Mouse (Mus musculus) liver, adult (tissue): ENCODE data around the gene Arid1b.

ENCODE experiments used
- GATA4 ChIP-seq: IDR thresholded peaks from 2 replicates; pipeline ENCODE4 v1.6.1; 2014; ENCODE audit warnings: mild to moderate bottlenecking, low read length; ENCODE audit not compliant: insufficient replicate concordance

The Arid1b gene

GRCm38 (mm10) chr17:5216965-5217546, 222.9 kb downstream of the Arid1b start:
- no peak for TF ChIP-seq GATA4

GRCm38 (mm10) chr17:5217852-5218845, 224.0 kb downstream of the Arid1b start:
- no peak for TF ChIP-seq GATA4

- TF ChIP-seq GATA4: no peak
Measured at GRCm38 (mm10) chr17:5218955-5219557, 224.9 kb downstream of the Arid1b start.

- TF ChIP-seq GATA4: no peak
Measured at GRCm38 (mm10) chr17:5221041-5221440, 226.9 kb downstream of the Arid1b start.

DNA sequence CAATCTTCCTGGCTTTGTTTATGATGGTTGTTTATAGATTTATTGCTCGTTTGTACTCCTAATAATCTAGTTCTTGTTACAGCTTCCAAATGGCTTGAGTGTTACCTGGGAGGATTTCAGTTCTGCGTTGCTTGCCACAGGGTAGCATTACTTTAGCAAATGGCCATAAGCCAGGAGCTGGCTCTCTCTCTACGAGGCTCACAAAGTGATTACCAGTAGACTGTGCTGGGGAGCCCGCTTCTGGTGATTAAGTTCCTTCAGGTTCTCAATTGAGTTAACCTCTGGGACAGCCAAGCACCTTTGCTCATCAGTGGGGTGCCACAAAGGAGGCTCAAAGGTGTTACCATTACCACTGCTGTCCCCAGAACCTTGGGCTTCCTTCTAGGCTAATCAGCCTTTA, 227.4 kb downstream of the Arid1b start:
- TF ChIP-seq GATA4: no peak

- TF ChIP-seq GATA4: no peak
Measured at GRCm38 (mm10) chr17:5222827-5223226, 228.7 kb downstream of the Arid1b start.

DNA sequence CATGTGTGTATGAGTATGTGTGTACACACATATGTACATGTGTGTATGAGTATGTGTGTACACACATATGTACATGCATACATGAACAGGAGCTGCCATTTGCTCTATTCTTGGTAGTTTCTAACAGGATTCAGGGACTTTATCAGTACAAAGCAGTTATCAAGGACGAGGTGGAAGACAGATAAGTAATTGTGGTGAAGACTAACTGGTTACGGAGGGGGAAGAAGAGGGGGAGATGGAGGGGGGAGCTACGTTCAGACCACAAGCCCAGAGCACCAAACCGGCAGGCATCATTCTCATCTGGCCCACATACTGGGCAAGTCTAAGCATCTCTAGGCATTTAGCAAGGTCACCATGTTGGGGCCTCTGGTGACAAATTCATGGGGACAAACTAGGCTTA, 230.8 kb downstream of the Arid1b start:
- no peak for TF ChIP-seq GATA4

DNA sequence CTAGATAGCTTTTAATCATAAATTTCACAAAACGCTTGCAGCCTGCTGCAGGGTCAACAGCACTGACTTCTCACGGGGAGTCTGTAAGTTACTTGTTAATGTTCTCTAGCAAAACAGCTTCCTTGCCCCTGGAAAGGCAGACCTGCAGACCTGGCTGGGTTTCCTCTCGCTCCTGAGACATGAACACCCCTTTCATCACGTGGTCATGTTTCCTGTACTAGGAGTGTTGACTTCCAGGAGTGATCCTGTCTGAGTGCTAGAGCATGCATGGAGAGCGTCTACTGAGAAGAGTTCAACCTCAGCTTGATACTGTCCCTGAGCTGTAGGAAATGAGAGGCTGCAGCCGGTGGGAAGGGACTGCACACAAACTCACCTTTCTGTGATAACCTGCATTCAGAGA, 233.0 kb downstream of the Arid1b start:
- no peak for TF ChIP-seq GATA4

GRCm38 (mm10) chr17:5227950-5228615, 234.0 kb downstream of the Arid1b start:
- TF ChIP-seq GATA4: no peak

GRCm38 (mm10) chr17:5228616-5229250, 234.6 kb downstream of the Arid1b start:
- no peak for TF ChIP-seq GATA4

- no peak for TF ChIP-seq GATA4
Measured at GRCm38 (mm10) chr17:5230063-5230462, 235.9 kb downstream of the Arid1b start.

DNA sequence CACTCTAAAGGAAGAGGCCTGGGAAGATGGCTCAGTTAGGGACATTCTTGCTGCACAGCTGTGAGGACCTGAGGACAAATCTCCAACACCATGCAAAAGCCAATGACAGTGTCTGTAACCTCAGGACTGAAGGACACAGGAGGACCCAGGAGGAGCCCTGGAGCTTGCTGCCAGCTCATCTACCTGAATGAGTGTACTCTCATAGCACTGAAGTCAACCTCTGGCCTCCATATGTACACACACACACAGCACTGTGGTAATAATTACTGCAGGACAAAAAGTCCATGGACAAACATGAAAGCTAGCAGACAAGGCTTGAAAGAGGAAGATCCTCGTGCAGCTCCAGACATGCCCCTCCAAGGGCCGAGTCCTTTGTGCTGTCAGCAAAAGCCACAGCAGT, 238.0 kb downstream of the Arid1b start:
- TF ChIP-seq GATA4: no peak

GRCm38 (mm10) chr17:5233991-5234390, 239.9 kb downstream of the Arid1b start:
- no peak for TF ChIP-seq GATA4

DNA sequence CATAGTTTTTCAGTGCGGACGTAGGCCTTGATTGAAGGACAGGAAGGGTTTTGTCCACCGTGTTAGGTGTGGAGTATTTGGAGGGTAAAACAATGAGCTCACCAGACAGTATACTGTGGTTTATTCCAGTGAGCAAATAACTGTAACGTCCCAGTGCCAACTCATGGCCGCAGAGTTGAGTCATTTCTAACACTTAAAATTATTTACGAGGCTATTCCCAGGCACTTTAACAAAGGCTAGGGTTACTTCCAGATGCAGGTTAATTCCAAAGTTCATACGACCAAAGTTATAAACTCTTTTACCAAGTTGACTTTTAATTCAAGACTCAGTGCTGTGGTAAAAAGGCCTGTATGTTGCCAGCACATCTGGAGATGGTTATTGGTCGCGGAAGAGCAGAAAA, 240.9 kb downstream of the Arid1b start:
- no peak for TF ChIP-seq GATA4

DNA sequence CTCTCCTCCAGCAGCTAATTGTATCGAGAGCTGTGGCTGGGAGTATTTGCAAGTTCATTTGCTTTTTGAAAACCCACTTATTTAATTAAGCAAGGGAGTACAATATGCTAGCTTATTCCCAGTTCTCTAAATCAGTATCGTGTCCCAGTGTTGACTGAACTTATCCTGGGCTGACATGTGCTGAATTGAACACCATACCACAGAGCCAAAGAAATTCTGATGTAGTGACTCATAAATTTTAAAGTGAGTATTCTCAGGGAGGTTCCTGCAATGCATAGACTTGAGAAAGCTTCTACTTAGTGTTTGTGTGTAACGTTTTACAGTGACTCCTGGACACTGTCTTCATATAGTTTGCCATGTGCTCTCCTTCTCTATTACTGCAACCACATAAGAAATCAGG, 243.6 kb downstream of the Arid1b start:
- no peak for TF ChIP-seq GATA4
